Mouse (Mus musculus) cerebellum, adult 9-11 months (tissue): ENCODE measurements around the gene Klc1.
A peak's percentile ranks its signal among the peaks of the same experiment; 100 is the strongest.

Source experiments
- DNase-seq: peaks from one replicate; pipeline ENCODE4 v3.0.0; 2022

The Klc1 gene

GRCm38 (mm10) chr12:111774845-111775244 lies 16.2 kb downstream of the Klc1 start:
- DNase-seq = no peak

GRCm38 (mm10) chr12:111777919-111778318 lies 19.3 kb downstream of the Klc1 start:
- no peak for DNase-seq

- DNase-seq = no peak
Observed at GRCm38 (mm10) chr12:111779544-111779943, 20.9 kb downstream of the Klc1 start.

GRCm38 (mm10) chr12:111785174-111785573 lies 26.5 kb downstream of the Klc1 start:
- no peak for DNase-seq

- DNase-seq = no peak
Observed at GRCm38 (mm10) chr12:111787015-111787414, 28.4 kb downstream of the Klc1 start.

- no peak for DNase-seq
Observed at GRCm38 (mm10) chr12:111790090-111790489, 31.4 kb downstream of the Klc1 start.

GRCm38 (mm10) chr12:111790631-111791030 lies 32.0 kb downstream of the Klc1 start:
- DNase-seq = no peak

- no peak for DNase-seq
Observed at GRCm38 (mm10) chr12:111791474-111792104, 32.9 kb downstream of the Klc1 start.

- peak; percentile 67 for DNase-seq
Observed at GRCm38 (mm10) chr12:111794102-111794501, 35.5 kb downstream of the Klc1 start.

- no peak for DNase-seq
Observed at GRCm38 (mm10) chr12:111794526-111795179, 36.0 kb downstream of the Klc1 start.

- DNase-seq = peak; percentile 79
Observed at GRCm38 (mm10) chr12:111795180-111795895, 36.7 kb downstream of the Klc1 start.

- no peak for DNase-seq
Observed at GRCm38 (mm10) chr12:111797251-111797650, 38.6 kb downstream of the Klc1 start.

GRCm38 (mm10) chr12:111798493-111798892 lies 39.8 kb downstream of the Klc1 start:
- DNase-seq = no peak

GRCm38 (mm10) chr12:111800459-111801183 lies 42.0 kb downstream of the Klc1 start:
- DNase-seq = no peak

- no peak for DNase-seq
Observed at GRCm38 (mm10) chr12:111803538-111803937, 44.9 kb downstream of the Klc1 start.

- no peak for DNase-seq
Observed at GRCm38 (mm10) chr12:111808775-111809174, 50.1 kb downstream of the Klc1 start.

- peak; percentile 85 for DNase-seq
Observed at GRCm38 (mm10) chr12:111809762-111810161, 51.1 kb downstream of the Klc1 start.

GRCm38 (mm10) chr12:111812075-111812474 lies 53.4 kb downstream of the Klc1 start:
- peak; percentile 56 for DNase-seq

GRCm38 (mm10) chr12:111812611-111813010 lies 54.0 kb downstream of the Klc1 start:
- peak; percentile 61 for DNase-seq

- DNase-seq = peak; percentile 74
Observed at GRCm38 (mm10) chr12:111813111-111813765, 54.6 kb downstream of the Klc1 start.

- peak; percentile 100 for DNase-seq
Observed at GRCm38 (mm10) chr12:111813766-111814617, 55.3 kb downstream of the Klc1 start, which contains the start of the genes Xrcc3 and Zfyve21. TSS of gene Xrcc3 (minus strand) at chr12:111813873. TSS of gene Zfyve21 (plus strand) at chr12:111814170.
